Mouse (Mus musculus): Measurements from ENCODE around the gene Cabs1. TPM values are rescaled to one million over a fixed set of nuclear protein-coding genes. Genes with fewer than 3 reads are reported as not detected.

Cabs1 gene
- polyA plus RNA-seq (2017; shearing (Covaris generic)), result not detected

DNA sequence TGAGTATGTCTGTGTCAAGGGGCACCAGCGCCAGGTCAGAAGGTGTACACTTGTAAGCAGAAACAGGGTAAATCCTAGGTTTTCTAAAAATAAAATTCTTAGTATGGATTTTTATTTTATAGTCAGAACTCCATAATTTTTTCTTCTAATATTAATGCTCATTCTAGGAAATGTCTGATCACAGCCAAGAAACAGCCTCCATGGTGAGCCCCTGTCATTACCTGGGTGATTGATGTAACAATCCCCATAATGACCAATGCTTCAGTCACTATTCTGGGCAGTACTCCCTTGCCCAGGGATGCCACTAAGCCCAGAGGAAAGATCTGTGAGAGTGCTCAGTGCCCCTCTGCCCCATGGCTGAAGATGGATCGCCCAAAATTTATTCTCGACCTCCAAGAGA lies at the start of gene Cabs1:
Gene Cabs1, plus strand, starts transcription at position 301 of the 400 bp plus-strand sequence.

DNA sequence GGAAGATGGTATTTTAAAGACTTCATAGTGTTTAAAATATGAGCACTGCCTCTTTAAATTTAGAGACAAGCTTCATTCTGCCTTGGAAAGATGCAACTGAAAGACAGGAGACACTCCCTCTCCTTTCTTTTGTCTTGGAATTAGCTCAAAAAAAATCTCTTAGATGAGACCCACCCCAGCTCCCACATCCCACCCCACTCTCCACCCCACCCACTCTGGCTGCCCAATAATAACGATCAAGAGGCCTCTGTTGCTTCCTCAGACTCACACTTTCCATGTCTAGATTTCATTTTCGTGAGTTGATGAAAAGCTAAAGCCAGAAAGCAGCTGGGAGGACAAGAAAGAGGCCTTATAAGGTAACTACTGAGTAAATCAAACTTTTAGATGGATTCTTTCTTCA lies 10.0 kb upstream of the Cabs1 start, which contains the start of the genes 2310003L06Rik and Gm28434:
Gene 2310003L06Rik, plus strand, starts transcription at position 259 of the 400 bp plus-strand sequence.
Gene Gm28434, plus strand, starts transcription at position 317 of the 400 bp plus-strand sequence.

DNA sequence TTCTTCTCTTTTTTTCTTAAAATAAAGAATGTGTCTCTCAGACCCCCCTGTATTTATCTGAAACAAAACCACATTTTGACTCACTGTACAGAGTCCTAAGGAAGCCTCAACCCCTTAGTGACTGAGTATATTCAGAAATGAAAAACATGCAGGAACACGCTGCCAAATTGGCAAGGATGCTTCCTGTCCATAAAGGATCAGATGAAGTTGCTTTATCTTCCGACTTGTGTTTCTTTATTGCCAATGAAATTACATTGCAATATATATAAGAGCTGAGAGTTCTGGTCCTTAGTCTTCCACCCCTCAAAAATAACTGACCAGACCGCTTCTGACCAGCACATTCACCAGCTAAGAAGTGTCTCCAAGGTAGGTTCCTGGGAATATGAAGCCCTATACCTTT lies 23.0 kb downstream of the Cabs1 start, which contains the start of gene Smr3a:
Gene Smr3a, plus strand, starts transcription at position 301 of the 400 bp plus-strand sequence.

Other genes starting within 250 kb of the Cabs1 start
- not detected for gene Csn1s2a, start 204.9 kb upstream of the Cabs1 start, polyA plus RNA-seq (2017; shearing (Covaris generic))
- not detected for gene Csn1s2b, start 171.4 kb upstream of the Cabs1 start, polyA plus RNA-seq (2017; shearing (Covaris generic))
- not detected for gene Prr27, start 153.8 kb upstream of the Cabs1 start, polyA plus RNA-seq (2017; shearing (Covaris generic))
- not detected for gene Odam, start 94.4 kb upstream of the Cabs1 start, polyA plus RNA-seq (2017; shearing (Covaris generic))
- not detected for gene Csn3, start 53.9 kb upstream of the Cabs1 start, polyA plus RNA-seq (2017; shearing (Covaris generic))
- gene 2310003L06Rik, start 10.0 kb upstream of the Cabs1 start, polyA plus RNA-seq (2017; shearing (Covaris generic)), result not detected
- not detected for gene Gm28434, start 9.9 kb upstream of the Cabs1 start, polyA plus RNA-seq (2017; shearing (Covaris generic))
- not detected for gene Smr3a, start 23.1 kb downstream of the Cabs1 start, polyA plus RNA-seq (2017; shearing (Covaris generic))
- gene Smr2, start 107.1 kb downstream of the Cabs1 start, polyA plus RNA-seq (2017; shearing (Covaris generic)), result not detected
- gene Gm11116, start 132.1 kb downstream of the Cabs1 start, polyA plus RNA-seq (2017; shearing (Covaris generic)), result not detected
- gene Gm11115, start 174.7 kb downstream of the Cabs1 start, polyA plus RNA-seq (2017; shearing (Covaris generic)), result not detected

All from CD4-positive, CD25-positive, alpha-beta regulatory T cell, adult 9 weeks (primary cell).